Mouse (Mus musculus) adrenal gland, postnatal 36 days (tissue): ENCODE data around the gene Fgf11. TPM values are rescaled to one million over a fixed set of nuclear protein-coding genes. Genes with fewer than 3 reads are reported as not detected.
A peak's percentile ranks its signal among the peaks of the same experiment; 100 is the strongest.

Experiments used
- DNase-seq, 2 experiments: peaks; one replicate each; pipeline ENCODE4 v3.0.0; 2021; ENCODE audit warnings: mixed read lengths in 1 of 2
- total RNA-seq, 2 experiments: library from RNA; stranded (reverse); gene quantifications; 2 replicates each; pipeline ENCODE4 v1.2.3; 2021

The Fgf11 gene
- total RNA-seq, 2 experiments from 2014 or later: 3.9 to 8.6 TPM

- no peak for DNase-seq
Observed at GRCm38 (mm10) chr11:69757303-69758089, 44.2 kb downstream of the Fgf11 start.

- DNase-seq: peak; percentile 16 to 59
Observed at GRCm38 (mm10) chr11:69754701-69755100, 47.0 kb downstream of the Fgf11 start.

GRCm38 (mm10) chr11:69754233-69754632 lies 47.4 kb downstream of the Fgf11 start:
- no peak for DNase-seq

GRCm38 (mm10) chr11:69752686-69753085 lies 49.0 kb downstream of the Fgf11 start:
- peak; percentile 40 to 44 for DNase-seq

- no peak for DNase-seq
Observed at GRCm38 (mm10) chr11:69751635-69752034, 50.0 kb downstream of the Fgf11 start.

Other genes with a start within 250 kb of the Fgf11 start
- gene Efnb3, start 241.7 kb downstream of the Fgf11 start, total RNA-seq: 1 to 10 TPM in 1 of 2 experiments, under 1 TPM in 1; 0.66 to 1.1 TPM
- 1 to 10 TPM; 9.2 to 9.7 TPM for gene Wrap53, start 221.6 kb downstream of the Fgf11 start, total RNA-seq
- 10 to 100 TPM; 63.3 to 64.7 TPM for gene Trp53, start 221.5 kb downstream of the Fgf11 start, total RNA-seq
- gene Atp1b2, start 195.9 kb downstream of the Fgf11 start, total RNA-seq: 10 to 100 TPM; 28.5 to 45.4 TPM
- not detected for gene Shbg, start 184.0 kb downstream of the Fgf11 start, total RNA-seq
- gene Sat2, start 179.8 kb downstream of the Fgf11 start, total RNA-seq: 10 to 100 TPM in 1 of 2 experiments, 1 to 10 TPM in 1; 5.7 to 11.3 TPM
- gene Fxr2, start 168.9 kb downstream of the Fgf11 start, total RNA-seq: 10 to 100 TPM; 80.5 to 88.4 TPM
- gene Sox15, start 146.5 kb downstream of the Fgf11 start, total RNA-seq: not detected
- 100 to 1,000 TPM in 1 of 2 experiments, 10 to 100 TPM in 1; 91.4 to 126 TPM for gene Mpdu1, start 139.2 kb downstream of the Fgf11 start, total RNA-seq
- gene Cd68, start 135.7 kb downstream of the Fgf11 start, total RNA-seq: 10 to 100 TPM; 20.1 to 28.6 TPM
- gene Eif4a1, start 129.4 kb downstream of the Fgf11 start, total RNA-seq: 100 to 1,000 TPM; 678 to 712 TPM
- gene Senp3, start 119.8 kb downstream of the Fgf11 start, total RNA-seq: 10 to 100 TPM; 70.6 to 80.4 TPM
- gene Tnfsf13, start 116.1 kb downstream of the Fgf11 start, total RNA-seq: 1 to 10 TPM; 1.7 to 2.5 TPM
- gene Tnfsf12, start 106.0 kb downstream of the Fgf11 start, total RNA-seq: 10 to 100 TPM; 21.5 to 22.9 TPM
- gene Tnfsfm13, start 105.8 kb downstream of the Fgf11 start, total RNA-seq: 1 to 10 TPM; 4.0 to 4.9 TPM
- 10 to 100 TPM; 86.4 to 90.3 TPM for gene Polr2a, start 43.2 kb downstream of the Fgf11 start, total RNA-seq
- gene Slc35g3, start 39.9 kb downstream of the Fgf11 start, total RNA-seq: not detected
- gene Zbtb4, start 35.9 kb downstream of the Fgf11 start, total RNA-seq: 10 to 100 TPM; 57.7 to 63.8 TPM
- gene Chrnb1, start 5.9 kb downstream of the Fgf11 start, total RNA-seq: 1 to 10 TPM; 1.1 to 1.8 TPM
- under 1 TPM; 0.17 to 0.26 TPM for gene Tmem102, start 3.8 kb upstream of the Fgf11 start, total RNA-seq
- gene Gm39566, start 13.4 kb upstream of the Fgf11 start, total RNA-seq: not detected
- gene Spem2, start 16.6 kb upstream of the Fgf11 start, total RNA-seq: not detected
- gene Spem1, start 20.3 kb upstream of the Fgf11 start, total RNA-seq: not detected
- gene Nlgn2, start 35.9 kb upstream of the Fgf11 start, total RNA-seq: 10 to 100 TPM; 14.4 to 22.3 TPM
- 100 to 1,000 TPM; 144 to 166 TPM for gene Tmem256, start 36.7 kb upstream of the Fgf11 start, total RNA-seq
- 10 to 100 TPM; 49.3 to 50.4 TPM for gene Plscr3, start 44.5 kb upstream of the Fgf11 start, total RNA-seq
- not detected for gene Tnk1, start 56.9 kb upstream of the Fgf11 start, total RNA-seq
- not detected for gene Tmem95, start 76.2 kb upstream of the Fgf11 start, total RNA-seq
- gene Kctd11, start 79.5 kb upstream of the Fgf11 start, total RNA-seq: 1 to 10 TPM; 4.2 to 5.4 TPM
- under 1 TPM; 0.23 to 0.89 TPM for gene Acap1, start 93.7 kb upstream of the Fgf11 start, total RNA-seq
- gene 2810408A11Rik, start 99.1 kb upstream of the Fgf11 start, total RNA-seq: 1 to 10 TPM in 1 of 2 experiments, under 1 TPM in 1; 0.46 to 1.4 TPM
- gene Neurl4, start 99.2 kb upstream of the Fgf11 start, total RNA-seq: 10 to 100 TPM; 42.5 to 47.5 TPM
- gene Gps2, start 112.0 kb upstream of the Fgf11 start, total RNA-seq: 10 to 100 TPM; 47.1 to 47.6 TPM
- 100 to 1,000 TPM; 619 to 640 TPM for gene Eif5a, start 120.1 kb upstream of the Fgf11 start, total RNA-seq
- 10 to 100 TPM; 11.5 to 11.8 TPM for gene Ybx2, start 133.9 kb upstream of the Fgf11 start, total RNA-seq
- gene Slc2a4, start 146.3 kb upstream of the Fgf11 start, total RNA-seq: 10 to 100 TPM; 60.2 to 90.0 TPM
- gene Cldn7, start 162.9 kb upstream of the Fgf11 start, total RNA-seq: 1 to 10 TPM in 1 of 2 experiments, not detected in 1; 1.2 TPM
- 100 to 1,000 TPM; 112 to 132 TPM for gene Ctdnep1, start 179.3 kb upstream of the Fgf11 start, total RNA-seq
- gene Elp5, start 180.7 kb upstream of the Fgf11 start, total RNA-seq: 10 to 100 TPM; 66.4 to 80.3 TPM
- gene Gabarap, start 189.3 kb upstream of the Fgf11 start, total RNA-seq: 100 to 1,000 TPM; 421 to 450 TPM
- 10 to 100 TPM; 54.6 to 57.1 TPM for gene Phf23, start 193.9 kb upstream of the Fgf11 start, total RNA-seq
- gene Dvl2, start 198.7 kb upstream of the Fgf11 start, total RNA-seq: 10 to 100 TPM; 15.6 to 17.4 TPM
- 100 to 1,000 TPM; 543 to 557 TPM for gene Acadvl, start 213.6 kb upstream of the Fgf11 start, total RNA-seq
- gene Dlg4, start 215.1 kb upstream of the Fgf11 start, total RNA-seq: 10 to 100 TPM; 27.4 to 40.4 TPM